Mouse (Mus musculus) c-Kit-positive CD71-positive TER-119-positive erythroid progenitor cells, embryonic 14.5 days (primary cell): Measurements from ENCODE around the gene Tcirg1.

Source experiments
- DNase-seq: peaks from one replicate; pipeline ENCODE4 v3.0.0-alpha.2; 2013; ENCODE audit warnings: low spot score

The Tcirg1 gene

GRCm38 (mm10) chr19:3927989-3928388 is 21.1 kb upstream of the Tcirg1 start:
- DNase-seq: no peak

DNA sequence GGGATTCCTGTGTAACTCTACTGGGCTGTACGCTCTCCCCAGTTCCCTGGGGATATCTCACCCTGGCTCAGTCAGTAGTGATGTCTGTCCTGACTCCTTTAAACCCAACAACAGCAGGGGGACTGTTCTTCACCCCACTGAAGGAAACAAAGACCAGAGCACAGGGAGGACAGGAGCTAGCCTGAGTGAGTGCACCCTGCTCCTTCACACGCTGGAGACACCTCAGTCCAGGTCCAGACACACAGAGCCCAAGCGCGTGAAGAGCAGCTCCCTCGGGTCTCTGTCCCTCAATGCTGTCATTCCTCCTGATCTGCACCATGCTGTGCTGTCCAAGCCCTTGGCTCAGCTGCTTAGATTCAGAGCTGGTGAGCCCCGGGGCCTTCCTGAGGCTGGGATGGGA is 19.8 kb upstream of the Tcirg1 start:
- DNase-seq: no peak

GRCm38 (mm10) chr19:3926279-3926678 is 19.3 kb upstream of the Tcirg1 start:
- DNase-seq: no peak

DNA sequence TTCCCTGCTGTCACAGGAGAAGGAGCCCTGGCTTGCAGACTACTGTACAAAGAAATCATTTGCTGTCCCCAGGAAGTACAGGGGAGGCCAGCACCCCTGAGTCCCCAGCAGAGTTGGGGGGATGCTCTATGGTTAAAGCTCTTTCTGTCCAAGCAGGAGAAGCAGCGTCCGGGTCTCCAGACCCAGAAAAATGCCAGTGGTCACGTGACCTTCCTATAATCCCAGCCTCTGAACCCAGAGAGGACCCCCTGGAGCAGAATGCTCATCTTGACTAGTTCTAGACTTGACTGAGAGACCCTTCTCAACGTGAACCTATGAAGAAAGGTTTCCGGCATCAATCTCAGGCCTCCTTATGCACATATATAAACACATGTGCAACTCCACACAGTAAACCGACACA is 18.9 kb upstream of the Tcirg1 start:
- no peak for DNase-seq

DNA sequence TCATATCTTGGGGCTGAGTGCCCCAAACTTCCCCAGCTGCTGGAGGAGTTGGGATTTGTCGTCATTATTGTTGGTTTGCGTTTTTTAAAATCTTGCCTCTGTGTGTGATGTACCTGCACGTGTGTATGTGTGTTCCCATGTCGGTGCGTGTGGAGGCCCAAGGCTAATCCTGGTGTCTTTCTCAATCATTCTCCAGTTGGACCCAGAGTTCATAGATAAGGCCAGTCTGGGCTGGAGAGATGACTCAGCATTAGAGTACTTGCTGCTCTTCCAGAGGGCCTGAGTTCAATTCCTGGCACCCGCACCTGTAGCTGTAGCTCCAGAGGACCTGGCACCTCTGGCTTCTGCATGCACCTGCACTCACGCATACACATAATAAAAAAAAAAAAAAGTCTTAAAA is 17.9 kb upstream of the Tcirg1 start:
- DNase-seq: no peak

GRCm38 (mm10) chr19:3924190-3924589 is 17.3 kb upstream of the Tcirg1 start:
- DNase-seq: no peak

DNA sequence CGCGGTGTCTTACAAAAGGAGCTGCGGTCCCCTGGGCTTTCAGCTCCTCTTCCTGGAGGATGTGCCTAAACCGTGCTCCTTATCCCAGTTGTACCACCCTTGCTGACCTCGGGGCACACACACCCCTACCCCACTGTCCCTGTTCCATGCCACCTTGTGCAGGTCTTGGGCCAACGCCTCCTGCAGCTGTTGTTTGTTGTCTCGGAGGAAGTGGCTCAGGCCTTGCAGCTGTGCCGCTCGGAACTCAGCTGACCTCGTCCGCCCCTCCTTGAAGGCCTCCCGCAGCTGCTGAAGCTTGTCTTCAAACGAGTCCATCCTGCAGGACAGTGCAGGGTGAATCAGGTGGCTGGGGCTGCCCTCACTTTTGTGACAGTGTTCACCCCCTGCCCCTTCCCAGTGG is 16.7 kb upstream of the Tcirg1 start:
- no peak for DNase-seq

DNA sequence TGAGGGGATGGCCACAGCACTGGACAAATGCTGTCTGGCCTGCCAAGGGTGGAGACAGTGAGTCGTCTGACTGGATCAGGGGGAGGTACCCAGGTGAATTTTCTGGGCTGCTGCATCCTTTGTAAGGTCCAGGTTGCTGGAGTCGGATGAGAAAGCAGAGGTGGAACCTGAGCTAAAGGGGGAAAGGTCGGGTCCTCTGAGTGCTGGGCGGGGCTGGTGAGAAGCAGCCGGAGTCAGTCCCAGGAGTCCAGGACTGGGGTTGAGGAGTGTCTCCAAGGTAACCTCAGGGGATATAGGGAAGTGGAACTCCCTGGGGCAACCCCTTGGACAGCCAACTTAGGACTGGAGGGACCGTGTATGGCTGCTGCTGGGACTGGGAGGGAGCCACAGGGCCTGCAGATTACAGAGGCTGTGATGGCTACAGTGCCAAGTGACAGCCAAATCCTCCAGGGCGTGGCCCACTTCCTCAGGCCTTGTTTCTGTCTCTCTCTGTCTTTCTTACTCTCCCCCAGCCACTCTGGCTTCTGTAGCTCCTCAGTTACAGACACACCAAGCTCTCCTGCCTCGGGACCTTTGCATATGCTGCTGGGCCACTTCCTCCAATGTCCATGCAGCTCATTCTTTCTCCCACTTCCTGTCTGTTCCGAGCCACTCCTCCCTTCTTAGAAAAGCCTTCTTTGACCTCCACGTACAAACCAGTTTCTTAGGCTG is 15.9 kb upstream of the Tcirg1 start:
- DNase-seq: no peak

- no peak for DNase-seq
Measured at GRCm38 (mm10) chr19:3919928-3920327, 13.0 kb upstream of the Tcirg1 start.

DNA sequence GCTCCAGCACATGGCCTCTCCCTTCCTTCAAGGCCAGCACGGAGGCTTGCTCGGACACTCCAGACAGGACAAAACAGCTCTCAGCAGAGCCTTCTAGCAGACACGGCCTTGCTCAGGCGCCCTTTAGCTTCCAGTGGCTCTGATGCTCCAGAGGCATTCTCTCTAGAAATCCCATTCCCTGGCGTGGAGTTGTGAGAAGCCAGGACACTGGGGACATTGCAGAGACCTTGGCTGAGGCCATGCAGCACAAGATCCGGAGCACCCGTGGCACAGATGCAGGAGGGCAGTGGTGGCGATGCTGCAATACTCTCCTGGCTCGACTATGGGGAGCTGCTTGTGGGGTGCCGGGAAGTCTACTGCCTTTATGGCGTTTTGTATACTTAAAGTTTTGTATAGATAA is 9.8 kb upstream of the Tcirg1 start:
- DNase-seq: no peak

DNA sequence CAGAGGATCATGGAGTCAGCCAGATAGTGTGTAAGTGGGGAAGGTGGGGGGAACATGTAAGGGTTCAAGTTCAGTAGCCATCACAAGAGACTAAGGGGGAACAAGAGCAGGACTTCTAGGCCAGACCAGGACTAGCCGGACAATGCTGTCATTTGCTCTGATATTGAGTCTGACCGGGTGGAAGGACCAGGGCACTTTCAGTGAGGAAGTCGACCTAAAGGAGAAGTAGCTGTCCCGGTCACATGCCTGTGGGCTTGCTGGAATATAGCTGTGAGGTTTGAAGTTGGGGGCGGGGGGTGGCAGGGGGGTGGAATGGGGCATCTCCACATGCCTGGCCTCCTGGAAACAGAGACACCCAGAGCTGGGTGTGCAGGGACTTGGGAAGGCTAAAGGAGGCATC is 7.6 kb upstream of the Tcirg1 start:
- DNase-seq: no peak

GRCm38 (mm10) chr19:3913692-3914091 is 6.8 kb upstream of the Tcirg1 start:
- DNase-seq: no peak

DNA sequence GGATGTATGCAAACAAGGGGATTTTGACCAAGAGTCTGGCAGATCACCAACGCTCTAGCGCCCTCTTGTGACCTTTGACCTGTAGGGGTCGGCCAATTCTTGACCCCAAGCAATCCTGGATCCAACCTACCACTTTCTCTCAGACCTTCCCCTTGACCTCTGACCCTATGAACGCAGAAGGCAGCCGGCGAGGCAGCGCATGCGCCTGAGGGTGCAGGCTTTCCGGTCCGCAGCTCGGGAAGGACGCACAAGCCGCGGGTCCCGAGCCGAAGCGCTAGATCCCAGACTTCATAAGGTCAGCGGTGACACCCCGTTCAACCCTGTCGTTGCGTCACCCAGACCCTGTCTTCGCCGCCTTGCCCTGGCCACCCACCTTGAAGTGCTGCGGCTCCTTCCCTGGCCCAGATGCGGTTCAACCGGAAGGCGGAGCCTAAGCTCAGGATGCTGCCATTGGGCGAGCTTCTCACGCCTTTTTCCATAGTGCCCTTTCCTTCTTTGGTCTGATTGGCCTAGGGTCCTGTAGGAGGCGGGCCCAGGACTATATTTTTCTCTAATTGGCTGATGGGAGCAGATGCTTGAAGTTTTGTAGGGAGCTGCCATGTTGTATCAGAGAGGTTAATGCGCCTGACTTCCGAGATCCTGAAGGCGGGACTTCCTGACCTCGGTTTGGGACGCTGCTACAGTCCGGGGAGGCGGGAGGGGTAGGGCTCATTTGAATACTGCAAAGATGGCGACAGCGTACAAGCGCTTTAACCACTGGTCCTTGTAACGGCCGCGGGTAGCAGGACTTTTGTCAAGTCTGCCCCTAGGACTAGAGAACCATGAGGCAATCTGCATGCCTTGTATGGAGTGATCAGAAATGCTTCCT is 5.6 kb upstream of the Tcirg1 start, which contains the start of gene Ndufs8:
Ndufs8 (minus strand) TSS at position 438 of the 868 bp plus-strand sequence.
- peak; percentile 97 for DNase-seq

DNA sequence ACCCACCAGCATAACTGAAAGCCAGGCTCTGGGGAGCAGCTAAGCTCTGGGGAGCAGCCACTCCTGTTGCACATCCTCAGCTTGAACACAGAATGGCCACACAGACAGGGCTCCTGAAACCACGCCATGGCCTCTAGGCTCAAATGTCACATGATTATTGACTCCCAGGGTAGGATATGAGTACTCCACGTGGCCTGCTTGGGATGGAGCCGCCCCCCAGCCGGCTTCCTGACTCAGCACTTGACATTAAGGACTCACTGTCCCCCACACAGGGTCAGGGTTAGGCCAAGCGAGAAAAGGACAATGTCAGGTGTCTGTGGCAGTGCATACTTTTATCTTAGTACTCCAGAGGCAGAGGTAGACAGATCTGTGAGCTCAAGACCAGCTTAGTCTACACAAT is 3.3 kb upstream of the Tcirg1 start:
- DNase-seq: no peak

DNA sequence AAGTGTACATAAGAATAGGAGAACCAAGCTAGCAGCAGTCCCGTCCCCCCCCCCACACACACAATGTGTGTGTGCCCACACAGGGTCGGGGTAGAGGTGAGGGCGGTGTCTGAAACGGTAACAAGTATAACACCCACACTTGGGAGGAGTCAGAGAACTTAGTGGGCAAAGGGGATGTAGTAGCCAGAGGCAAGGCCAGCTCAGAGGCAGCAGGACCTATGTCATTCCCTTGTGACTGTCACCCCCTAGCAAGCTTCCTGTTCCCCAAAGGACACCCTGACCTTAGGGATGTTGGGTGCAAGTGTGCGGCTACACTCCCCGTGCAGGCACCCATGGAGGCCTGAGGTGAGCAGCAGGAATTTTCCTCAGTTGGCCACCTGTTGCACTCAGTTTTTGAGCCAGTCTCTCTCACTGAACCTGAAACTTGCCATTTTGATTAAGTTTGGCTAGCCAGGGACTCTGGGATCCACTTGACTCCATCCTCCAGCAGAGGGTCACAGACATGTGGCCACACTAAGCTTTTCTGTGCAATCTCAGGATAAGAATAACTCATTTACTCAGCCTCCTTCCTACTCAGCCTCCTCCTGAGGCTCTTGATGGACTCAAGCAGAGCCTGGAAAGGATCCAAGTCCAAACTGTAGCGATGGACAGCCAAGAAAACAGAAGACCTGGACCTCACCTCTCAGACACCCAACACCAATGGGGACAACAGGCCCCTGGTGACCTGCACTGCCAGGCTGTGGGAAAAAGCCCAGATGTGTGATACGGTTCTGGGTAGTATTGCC is 1.1 kb upstream of the Tcirg1 start:
- no peak for DNase-seq

- DNase-seq: no peak
Measured at GRCm38 (mm10) chr19:3906326-3906725, 607 bp downstream of the Tcirg1 start.

DNA sequence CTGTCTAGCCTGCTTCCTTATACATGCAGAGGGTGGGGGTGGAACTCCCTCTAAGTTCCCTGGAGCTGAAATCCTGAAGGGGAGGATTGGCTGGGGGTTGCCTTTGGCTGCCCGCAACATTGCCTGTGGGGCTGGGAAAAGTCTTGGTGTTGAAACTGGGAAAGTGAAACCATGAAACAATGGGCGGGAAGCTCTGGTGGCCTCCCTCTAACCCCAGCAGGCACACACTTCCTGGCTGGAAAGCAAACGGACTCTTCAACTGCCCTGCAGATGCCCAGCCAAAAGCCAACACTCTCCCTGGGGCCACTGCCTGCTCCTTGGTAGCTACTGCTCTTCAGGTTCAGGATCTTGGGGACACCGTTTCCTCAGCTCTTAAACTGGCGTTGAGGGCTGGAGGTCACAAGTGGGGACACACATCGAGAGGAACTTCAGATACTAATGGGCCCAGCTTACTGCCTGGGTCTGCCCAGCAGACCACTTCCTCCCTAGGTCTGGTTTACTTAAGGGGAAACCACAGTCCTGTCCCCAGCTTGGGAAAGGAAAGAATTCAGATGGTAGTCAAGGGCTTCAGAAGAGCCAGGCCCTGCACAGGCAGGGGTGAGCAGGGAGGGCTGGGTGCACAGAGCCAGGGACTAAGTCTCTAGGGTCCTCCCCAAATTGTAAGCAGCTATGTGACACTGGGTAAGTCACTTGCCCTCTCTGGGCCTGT is 1.5 kb downstream of the Tcirg1 start:
- DNase-seq: no peak

- no peak for DNase-seq
Measured at GRCm38 (mm10) chr19:3904363-3904675, 2.6 kb downstream of the Tcirg1 start.

DNA sequence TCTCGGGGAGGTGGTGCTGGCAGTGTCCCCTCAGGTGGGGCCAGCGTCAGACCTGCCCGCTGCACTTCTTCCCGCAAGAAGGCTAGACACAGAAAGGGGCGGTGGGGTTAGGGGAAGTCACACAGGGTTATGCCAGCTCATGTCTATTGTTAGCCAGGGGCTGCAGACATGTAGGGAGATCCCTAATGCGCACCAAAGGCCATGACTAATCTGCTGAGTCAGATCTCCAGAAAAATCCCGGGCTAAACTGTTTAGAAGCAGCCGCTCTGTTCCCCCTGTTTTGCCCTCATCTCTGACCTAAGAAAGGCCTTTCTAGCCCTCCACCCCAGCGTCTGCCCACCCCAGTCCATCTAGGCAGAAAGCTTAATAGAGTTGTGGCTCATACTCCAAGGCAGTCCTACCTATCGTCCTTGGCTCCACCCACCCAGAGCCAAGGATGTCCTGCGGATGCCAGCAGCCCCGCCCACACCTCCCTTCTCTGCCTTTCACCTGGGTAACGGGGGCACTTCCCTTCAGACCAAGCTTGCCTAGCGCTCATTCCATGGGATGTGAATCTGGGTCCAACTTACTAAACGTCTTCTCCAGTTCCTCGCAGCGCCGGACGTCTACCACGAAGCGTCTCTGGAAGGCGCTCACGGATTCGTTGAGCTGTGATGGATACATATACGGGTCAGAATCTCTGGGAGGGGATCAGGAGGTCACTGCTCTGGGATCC is 3.1 kb downstream of the Tcirg1 start:
- no peak for DNase-seq

- DNase-seq: no peak
Measured at GRCm38 (mm10) chr19:3902966-3903365, 4.0 kb downstream of the Tcirg1 start.

DNA sequence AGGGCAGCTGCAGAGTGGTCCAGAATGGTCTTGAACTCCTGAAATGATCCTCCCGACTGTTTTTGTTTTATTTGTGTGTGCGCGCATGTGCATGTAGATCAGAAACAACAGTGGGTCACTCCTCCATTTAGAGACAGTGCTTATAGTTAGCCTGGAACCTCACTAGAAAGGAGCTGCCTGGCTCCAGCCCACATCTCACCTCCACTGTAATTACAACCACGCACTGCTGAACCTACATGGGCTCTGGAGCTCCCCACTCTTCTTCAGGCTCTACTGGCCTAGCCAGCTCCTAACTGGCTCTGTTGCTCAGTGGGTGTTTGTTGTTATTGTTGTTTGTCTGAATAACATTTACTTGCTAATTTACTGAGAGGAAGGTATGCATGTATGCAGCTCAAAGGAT is 7.3 kb downstream of the Tcirg1 start:
- DNase-seq: no peak

DNA sequence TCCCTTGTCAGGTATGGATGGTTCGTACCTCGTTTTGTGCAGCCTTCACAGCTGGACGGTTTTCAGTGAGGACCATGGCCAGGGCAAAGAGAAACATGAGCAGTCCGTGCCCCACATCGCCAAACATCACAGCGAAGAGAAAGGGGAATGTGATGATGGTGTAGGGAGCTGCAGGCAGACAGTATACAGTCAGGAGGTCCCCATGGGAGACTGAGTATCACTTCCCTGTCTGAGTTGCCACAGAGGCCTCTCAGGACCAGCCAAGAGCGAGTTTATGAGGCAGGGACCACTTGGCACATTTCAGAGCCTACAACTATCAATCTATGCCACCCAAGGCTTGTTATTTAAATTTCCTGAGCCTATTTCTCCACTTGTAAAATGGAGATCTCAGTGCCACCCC is 8.0 kb downstream of the Tcirg1 start:
- DNase-seq: no peak
